Mouse (Mus musculus) fat pad, adult 2 months (tissue): ENCODE measurements at regions not wholly inside any gene's neighbourhood (a gene's known extent, or its start where the extent isn't known, plus 50 kb on each side); places are given as distances from the start of the nearest gene placed in this dataset.

Experiments used
- DNase-seq: peaks from one replicate; pipeline ENCODE4 v3.0.0-alpha.2; 2011; ENCODE audit warnings: low read depth, low spot score; ENCODE audit errors: extremely low read depth

DNA sequence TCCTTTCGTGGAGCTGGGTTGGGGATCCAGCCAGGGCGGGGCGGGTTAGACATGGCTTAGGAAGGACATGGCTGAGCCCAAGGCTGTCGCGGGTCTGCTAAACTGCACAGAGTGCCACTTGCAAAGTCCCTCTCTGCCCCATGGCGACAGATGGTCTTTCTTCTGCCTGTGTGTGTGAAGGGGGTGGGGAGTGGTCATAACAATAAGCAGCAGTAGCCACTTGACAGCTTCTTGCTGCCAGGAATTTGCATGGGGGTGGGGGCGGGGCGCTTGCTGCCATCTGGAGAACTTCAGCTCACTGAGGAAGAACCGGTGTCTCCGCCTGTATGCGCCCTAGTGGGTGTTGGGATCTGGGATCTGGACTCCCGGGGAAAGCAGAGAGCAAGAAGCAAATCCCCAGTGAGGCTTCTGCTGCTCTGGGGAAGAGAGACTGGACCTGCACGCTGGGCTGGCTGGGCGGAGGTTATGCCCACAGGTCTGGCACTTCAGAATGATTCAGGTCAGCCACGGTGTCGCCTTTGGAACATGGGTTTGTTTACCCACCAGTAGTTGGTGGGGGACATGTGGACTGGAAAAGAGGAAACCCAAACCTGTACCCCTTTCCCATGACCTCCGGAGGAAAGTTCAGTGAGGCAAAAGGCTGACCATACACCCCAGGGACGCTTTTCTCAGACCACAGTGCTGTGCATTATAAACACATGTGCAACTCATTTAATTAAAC lies 258.7 kb upstream of the Marcks start:
- DNase-seq, result no peak

DNA sequence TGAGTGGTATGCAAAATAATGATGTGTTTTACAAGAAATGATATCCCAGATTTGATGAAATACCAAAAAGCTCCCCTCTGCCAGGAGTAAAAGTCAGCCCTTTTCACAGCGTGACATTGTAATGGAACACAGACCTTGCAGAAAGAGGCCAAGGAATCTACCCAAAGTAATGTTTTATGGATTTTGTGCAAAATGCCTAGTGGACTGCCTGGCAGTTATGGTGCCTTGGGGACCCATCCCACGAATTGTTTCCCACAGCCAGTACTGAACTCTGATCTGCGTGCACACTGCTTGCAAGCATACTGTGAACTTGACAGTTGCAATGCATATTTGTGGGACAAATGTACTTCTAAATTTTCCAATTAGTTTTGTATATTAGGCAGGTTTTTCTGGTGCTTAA lies 251.3 kb upstream of the Marcks start:
- no peak for DNase-seq

DNA sequence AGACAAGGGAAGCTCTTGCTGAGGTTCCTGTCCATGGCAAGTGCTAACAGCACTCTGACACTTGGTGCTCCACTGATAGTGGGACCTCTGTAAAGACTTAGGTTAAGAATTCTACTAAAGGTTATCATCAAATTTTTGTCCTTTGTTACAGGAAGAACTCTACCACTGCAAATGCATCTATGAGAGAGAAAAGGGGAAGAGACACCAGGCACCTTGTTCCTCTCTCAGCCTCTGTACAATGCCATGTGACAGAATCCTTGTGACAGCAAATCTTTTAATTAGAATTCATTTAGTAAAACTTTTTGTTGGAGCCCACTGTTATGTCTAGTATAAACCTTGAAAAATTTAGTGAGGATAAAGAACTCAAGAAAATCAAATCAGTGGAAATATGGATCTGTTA lies 247.5 kb upstream of the Marcks start:
- no peak for DNase-seq

DNA sequence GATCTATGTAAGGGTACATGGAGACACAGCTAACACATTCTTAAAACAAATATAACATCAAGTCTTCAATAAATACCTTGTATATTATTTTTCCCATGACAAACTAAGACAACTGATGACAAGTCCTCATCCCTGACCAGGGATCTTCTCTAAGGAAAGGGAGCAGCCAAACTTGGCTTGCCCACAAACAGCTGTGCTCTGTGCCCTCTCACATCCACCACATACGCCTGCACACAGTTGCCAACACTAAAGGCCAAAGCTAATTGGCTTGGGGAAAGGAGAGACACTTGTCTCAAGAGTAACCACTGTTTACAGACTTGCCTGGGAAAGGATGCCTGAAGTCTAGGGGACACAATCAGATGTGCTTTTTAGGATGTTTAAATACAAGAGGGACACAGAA lies 241.3 kb upstream of the Marcks start:
- no peak for DNase-seq

DNA sequence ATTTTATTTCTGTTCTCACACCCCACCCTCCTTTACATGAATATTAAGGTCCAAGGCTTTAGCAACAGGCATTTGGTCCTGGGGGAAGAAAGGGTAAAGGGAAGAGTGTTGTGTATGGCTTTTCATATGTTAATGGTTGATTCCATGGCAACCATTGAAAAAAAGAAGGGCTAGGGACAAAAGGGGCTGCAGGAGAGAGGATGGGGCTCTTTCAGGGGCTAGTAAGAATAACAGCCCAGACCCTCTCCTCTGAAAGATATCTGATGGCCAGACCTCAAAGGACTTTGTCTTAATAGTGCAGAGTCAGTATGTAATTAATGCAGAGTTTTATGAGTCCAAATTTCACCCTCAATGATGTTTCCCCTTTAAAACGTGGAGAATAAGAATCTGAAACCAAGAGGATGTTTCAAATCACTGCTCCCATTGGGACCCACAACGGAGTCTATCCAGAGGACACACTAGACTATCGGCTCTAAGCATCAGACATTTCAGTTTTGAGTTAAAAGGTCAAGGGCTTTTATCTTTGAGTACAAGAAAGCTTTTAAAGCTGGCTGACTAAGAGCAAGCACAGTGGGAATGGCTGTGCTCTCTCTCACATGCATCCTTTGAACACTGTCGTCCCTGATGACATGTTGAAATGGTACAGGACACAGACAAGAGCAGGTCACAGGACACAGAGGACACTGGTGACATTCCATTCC lies 239.4 kb upstream of the Marcks start:
- DNase-seq, result no peak

DNA sequence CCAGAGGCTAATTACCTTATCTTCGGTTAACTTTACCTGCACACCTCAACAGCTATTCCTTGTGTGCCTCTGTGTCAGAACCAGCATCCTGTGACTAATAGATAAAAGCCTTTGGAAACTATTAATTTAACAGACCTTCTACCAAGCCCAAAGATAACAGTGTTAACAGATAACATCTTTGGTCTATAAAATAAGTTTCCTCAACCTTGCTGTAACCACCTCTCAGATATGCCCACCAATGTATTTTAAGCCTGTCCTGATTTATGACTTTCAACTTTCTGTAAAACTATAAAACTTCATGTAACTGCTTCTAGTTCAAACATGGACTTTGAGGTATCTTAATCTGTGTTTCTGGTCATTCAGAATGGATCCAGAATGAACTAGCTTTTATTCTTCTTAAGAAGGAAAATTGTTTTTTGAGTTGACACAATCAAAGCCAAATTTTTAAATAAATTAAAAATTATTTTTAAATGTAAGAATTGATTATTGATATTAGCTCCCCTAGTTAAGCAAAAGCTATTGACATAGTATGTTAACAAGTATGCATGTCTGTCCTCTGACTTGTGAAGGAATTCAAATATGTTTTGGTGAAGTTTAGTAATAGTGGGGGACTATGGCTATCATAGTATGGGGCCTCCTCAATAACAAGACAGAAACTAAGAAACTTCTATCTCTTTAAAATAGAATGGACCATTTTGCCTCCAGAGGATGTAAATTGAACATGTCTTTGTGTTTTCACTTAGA lies 238.7 kb upstream of the Marcks start:
- DNase-seq, result no peak

DNA sequence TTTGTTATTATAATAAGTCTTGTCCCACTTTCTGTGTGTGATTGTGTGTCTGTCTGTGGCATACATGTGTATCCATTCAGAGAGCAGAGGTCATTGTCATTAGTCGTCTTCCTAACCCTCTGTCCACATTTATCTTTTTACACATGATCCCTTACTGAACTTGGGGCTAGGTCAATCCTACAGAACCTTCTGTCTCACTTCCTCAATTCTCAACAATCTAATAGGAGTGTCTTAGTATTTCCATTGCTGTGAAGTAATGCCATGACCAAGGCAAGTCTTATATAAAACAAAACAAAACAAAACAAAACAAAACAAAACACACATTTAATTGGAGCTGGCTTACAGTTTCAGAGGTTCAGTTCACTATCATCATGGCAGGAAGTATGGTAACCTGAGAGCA lies 237.5 kb upstream of the Marcks start:
- DNase-seq, result no peak

DNA sequence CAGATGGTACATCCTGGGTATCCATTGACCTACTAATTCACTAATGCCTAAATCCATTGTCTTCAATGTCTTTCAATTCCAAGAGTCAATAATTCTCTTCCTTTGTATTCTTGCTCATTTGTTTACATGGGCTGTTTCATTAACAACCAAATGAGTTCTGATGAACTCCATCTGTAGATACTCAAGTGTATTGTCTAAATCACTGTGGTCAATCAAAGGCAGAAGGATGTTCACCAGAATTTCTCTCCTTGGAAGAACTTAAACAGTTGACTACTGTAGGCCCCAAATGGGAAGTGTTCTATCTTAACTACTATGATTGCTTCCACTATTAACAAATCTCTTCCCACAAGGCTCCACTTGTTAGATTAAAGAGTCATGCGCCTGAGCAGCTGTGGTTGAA lies 236.9 kb upstream of the Marcks start:
- DNase-seq, result no peak

DNA sequence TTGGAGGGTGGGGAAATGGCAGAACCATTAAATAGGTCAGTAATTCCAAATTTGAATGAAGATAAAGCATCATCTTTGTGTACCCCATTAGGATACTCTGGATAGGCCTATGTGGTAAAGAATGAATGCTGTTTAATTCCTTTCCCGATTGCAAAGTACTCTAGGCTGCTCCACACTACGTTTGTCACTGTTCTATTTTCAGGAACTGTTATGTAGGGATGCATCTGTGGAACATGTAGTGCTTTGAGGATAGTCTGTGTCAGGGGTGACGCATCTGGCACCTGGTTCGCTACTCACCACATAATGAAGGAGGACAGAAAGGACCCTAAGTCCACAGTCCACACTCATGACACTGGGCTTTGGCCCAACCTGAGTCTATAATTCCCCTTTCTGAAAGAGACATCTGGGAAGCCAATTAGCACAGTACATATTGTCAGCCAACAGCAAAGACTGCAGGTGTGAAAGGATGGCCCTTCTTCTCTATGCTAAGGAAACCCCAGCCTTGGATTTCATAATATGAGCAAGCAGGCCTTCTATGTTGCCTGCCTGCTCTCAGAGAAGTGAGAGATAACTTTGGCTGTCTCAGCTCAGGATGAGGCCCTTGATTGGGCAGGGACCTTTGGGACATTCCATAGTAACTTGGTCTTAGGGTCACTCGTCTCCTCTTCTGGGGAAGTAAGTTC lies 230.4 kb upstream of the Marcks start:
- DNase-seq, result no peak

DNA sequence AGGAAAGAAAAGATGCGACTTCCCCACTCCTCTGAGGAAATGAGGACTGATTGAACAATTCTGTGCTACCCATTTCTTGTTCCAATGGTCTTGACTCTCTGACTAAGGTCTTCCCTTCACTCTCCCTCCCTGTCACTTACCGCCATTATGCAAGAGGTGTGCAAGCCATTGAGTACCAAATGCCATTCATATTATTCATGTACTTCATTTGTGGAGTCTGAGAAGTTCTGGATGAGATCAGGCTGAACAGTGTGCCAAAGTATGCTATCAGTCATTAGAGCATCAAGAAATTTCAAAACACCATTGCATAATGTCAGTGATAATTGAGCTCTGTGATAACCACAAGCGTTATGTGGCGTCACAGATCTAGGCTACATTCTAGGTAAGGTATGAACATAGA lies 229.1 kb upstream of the Marcks start:
- no peak for DNase-seq

DNA sequence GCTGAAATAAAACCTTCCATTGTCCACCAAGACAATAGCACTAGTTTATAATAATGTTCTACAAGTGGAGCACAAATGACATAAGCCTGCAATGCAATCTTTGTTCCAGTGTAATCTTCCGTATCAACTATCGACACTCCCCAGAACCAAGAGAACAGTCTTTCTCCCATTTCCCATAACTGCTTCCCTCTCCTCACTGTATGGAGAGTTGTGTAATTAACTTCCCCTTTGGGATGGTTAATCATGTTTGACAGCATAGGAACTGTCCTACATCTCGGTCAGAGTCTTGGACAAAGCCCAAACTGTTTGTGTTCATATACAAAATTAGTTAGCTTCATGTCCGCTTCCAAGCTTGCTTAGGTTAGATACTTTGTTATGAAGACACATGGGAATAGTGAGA lies 225.8 kb upstream of the Marcks start:
- DNase-seq, result no peak

DNA sequence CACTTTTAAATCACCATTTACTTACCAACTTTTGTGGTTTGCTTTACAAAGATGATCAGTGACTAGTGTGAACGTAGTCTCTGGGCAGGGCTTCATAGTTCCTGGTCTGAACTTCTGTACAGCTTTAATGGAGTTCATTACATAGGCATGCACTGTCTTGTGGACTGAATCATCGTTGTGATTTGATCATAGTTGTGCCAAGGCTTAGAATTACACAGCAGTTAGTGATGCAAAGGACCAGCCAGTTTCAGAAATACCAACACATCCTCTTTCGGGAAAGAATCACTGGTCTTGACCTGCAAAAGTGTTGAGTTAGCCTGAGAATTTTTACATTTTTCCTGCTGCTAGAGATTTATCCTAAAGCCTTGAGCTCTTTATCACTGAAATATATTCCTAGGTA lies 222.3 kb upstream of the Marcks start:
- no peak for DNase-seq

DNA sequence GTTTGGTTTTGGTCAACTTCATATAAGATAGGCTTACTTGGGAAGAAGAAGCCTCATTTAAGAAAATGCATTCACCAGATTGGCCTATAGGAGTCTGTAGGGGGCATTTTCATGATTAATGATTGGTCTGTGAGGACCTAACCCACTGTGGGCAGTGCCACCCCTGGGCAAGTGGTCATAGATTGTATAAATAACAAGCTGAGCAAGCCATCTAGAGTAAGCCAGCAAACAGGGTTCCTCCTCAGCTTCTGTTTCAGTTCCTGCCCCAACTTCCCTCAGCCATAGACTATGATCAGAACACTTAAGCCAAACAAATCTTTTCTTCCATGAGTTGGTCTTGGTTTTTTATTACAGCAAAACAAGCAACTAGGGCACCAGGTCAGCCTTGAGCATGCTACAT lies 220.2 kb upstream of the Marcks start:
- DNase-seq, result no peak

DNA sequence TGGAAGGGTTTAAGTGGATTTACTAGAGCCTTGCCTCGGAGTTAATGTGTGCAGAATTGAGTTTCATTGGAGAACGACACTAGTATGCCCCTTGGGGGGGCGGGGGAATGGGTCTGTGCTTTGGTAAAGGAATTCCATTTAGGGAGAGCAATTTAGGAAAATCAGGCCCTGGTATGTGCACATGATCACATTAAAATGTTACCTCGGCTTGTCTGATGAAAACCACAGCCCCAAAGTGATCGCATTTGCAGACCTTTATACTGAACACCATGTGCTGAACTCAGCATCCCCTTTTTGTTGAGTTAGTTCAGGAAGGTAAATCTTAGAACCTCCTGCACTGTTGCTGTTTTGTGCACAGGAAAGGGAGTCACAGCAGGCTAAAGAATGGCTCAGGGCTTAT lies 219.6 kb upstream of the Marcks start:
- no peak for DNase-seq

DNA sequence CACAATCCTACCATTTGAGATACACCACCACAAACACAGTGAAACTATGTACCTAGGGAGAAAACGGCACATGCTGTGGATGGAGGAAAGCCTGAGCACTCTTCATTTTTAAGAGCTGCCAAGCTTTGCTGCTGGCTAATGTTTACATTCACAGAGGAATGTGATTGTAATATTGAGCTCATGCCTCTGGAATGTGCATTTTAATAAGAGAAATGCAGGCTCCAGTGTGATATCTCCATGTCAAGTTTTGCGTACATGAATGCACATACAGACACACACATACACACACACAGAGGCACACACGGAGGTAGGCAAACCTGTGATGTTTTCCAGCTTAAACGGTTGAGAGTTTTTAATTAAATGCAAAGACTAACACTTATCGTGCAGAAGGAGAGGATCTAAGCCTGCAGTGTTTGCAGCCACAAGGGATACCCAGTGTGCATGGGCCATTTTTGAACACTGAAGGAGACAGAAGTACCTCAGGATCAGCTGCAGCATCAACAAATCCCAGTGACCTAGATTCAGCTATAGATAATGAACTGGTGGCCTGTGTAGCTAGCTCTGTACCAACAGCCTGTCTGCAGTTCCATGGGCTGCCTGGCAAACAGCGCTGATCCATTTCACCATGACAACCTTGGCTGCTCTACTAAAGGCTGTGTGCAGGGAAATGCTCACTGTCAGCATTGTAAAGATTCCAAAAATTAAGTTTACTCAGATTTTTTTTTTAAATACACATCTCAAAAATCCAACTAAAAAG lies 218.8 kb upstream of the Marcks start:
- no peak for DNase-seq

DNA sequence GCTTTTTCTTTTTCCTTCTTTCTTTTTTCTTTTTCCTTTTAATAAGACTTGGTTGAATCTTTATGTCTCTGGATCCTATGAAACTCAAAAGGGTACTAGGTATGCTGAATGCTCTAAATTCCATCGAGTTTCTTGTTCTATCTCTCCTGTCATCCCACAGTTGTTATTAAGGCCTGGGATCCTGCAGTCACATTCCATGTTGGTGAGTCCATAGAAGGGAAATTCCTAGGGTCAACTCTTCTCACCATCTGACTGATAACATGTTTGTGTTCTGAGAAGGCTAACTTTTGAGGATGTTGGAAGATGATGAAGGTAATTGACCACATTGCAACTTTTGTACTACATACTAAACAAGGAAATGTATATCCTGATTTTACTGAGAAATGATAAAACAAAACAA lies 210.5 kb upstream of the Marcks start:
- DNase-seq, result no peak

DNA sequence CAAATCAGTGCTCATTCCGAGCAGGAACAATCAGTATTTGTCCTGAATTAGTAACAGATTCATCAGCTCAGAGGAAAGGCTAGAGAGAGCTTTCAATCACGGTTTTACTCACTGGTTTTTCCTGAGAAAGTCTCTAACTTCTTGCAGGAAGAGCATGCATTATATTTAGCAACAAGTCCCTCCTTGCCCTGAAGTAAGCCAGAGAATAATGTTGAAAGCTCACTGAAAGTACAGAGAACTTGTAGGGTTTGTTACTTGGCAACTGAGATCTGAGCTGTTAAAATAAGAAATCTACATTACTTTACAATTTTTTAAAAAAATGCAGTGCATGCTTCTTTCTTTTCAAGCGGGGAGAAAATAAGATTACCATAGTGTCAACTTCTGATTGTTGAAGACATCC lies 209.7 kb upstream of the Marcks start:
- DNase-seq, result no peak

DNA sequence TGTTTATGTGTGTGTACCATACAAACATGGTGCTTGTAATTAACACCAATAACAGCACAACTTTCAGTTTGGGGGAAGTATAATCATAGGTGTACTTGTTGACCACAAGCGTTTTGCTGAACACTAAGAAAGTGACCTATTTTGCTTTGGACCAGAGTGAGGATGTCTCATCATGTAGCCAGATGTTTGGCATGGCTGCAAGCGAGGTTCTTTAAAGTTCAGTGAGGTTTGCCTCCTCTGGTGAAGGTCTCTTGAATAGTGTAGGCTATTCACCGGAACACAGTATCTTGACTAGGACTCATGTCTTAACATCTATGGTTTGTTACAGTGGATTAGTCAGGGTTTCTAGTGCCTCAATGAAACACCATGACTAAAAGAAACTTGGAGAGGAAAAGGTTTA lies 208.9 kb upstream of the Marcks start:
- DNase-seq, result no peak

DNA sequence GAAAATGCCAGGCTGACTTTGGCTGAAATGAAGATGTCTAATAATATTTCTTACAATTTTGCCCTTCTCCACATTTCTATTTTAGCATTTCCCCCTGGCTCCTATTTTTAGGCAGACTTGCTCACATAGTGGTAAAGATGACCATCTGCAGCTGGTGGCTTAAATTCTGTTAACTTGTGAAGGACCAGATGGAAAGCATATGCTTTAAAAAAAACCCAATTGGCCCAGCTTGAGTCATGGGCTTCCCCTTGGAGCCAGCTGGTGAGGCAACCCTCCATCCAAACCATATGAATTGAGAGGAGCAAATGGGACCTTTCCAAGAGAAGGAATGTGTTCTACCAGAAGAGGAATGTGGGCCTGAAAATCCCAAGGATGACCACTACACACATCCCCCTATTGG lies 204.0 kb upstream of the Marcks start:
- DNase-seq, result no peak

DNA sequence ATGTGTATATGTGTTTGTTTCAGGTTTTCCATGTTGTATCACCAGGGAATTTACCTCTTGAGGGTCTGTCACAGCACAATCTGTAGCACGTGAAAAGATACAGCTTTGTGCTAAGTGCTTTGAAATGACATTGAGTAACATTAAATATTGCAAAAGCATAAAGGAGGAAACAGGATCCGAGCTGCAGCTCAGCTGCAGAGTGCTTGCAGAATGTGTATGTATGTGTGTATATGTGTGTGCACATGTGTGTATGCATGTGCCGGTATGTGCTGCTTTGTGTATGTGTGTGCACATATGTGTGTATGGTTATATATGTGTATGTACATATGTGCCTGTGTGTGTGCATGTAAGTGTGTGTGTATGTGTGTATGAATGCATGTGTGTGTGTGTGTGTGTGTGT lies 200.9 kb upstream of the Marcks start:
- DNase-seq, result no peak
